ENCODE assay signal across 13 mouse cellular contexts in genomic region chr4:119257083-119257482, GRCm38 (mm10). TPM values are rescaled to one million over a fixed set of nuclear protein-coding genes. Genes with fewer than 3 reads are reported as not detected.
"Had no signal": no experiment of that assay in that cellular context is flagged by ENCODE, and none has a peak within 500 bp of the region (broad histone marks: within the 10 kb centered on the region; RNA-seq: fewer than 3 reads in every experiment).

No protein-coding gene starts in this region.

- H3K4me3 ChIP-seq: limb, embryonic 13.5 days; midbrain, embryonic 13.5 days had no signal

- H3K36me3 ChIP-seq: limb, embryonic 13.5 days; midbrain, embryonic 13.5 days had no signal

- H3K9ac ChIP-seq: limb, embryonic 13.5 days; liver, embryonic 14.5 days; midbrain, embryonic 13.5 days had no signal

- H3K4me2 ChIP-seq: limb, embryonic 13.5 days; midbrain, embryonic 13.5 days had no signal

- DNase-seq: kidney, adult 9 months; layer of hippocampus, postnatal 36 days; lung, adult 18-20 months; lung, postnatal 36 days; right cerebral cortex, postnatal 14 days; thymus, adult 18-20 months; thymus, postnatal 14 days had no signal

- H3K9me3 ChIP-seq: limb, embryonic 13.5 days; midbrain, embryonic 13.5 days had no signal

- H3K27ac ChIP-seq: limb, embryonic 13.5 days; liver, embryonic 14.5 days; midbrain, embryonic 13.5 days had no signal

- ATAC-seq: midbrain, embryonic 13.5 days had no signal

- H3K27me3 ChIP-seq: limb, embryonic 13.5 days; midbrain, embryonic 13.5 days had no signal

RNA-seq across cellular contexts. Expression of gene Cldn19, which starts 1.9 kb away (rescaled TPM):
- total RNA-seq: liver, adult 2 months; megakaryocyte progenitor cell, adult 5-6 weeks had no signal
- polyA plus RNA-seq: liver, adult 2 months; liver, embryonic 14.5 days had no signal

RNA-seq across cellular contexts. Expression of gene Tmem269, which starts 39.1 kb away (rescaled TPM):
- total RNA-seq: megakaryocyte progenitor cell, adult 5-6 weeks had no signal
- polyA plus RNA-seq: liver, embryonic 14.5 days; lung, embryonic 16.5 days had no signal
